Mouse (Mus musculus): ENCODE data around the gene Gabrr1. TPM values are rescaled to one million over a fixed set of nuclear protein-coding genes. Genes with fewer than 3 reads are reported as not detected.

The Gabrr1 gene
- total and polyA plus RNA-seq, 3 experiments: not detected

- Histone ChIP-seq H3K27ac (ENCODE audit: control insufficient read depth, low read depth, low read length) (no peak overlapping the region), H3K4me3 (ENCODE audit: control insufficient read depth in 1 of 2, insufficient read depth in 1 of 2, low read depth in 2 of 2, low read length in 2 of 2) (no peak overlapping the region), H3K79me2 (ENCODE audit: control insufficient read depth, insufficient read depth, low read length, poor library complexity) (no peaks in the 10 kb centered on the region), H3K27me3 (ENCODE audit: control insufficient read depth in 1 of 2, insufficient read depth in 2 of 2, low read length in 2 of 2) (peaks cover 2% of the 10 kb centered on the region in 2 experiments; a peak in 2 of 4 replicates), H3K9me3 (replicated peaks; ENCODE audit: insufficient read depth, low read length) (no peaks in the 10 kb centered on the region), H3K36me3 (ENCODE audit: control insufficient read depth in 1 of 2, insufficient read depth in 2 of 2, low read length in 2 of 2) (no peaks in the 10 kb centered on the region), H3K9ac (ENCODE audit: control insufficient read depth, low read depth, low read length, poor library complexity, severe bottlenecking) (no peak overlapping the region), H3K4me1 (ENCODE audit: control insufficient read depth in 1 of 2, insufficient read depth in 2 of 2, low read length in 2 of 2) (0 out of 4 replicates have a peak, but pooled peaks cover 0 to 3% of the 10 kb centered on the region in 2 experiments)
- DNase-seq (ENCODE audit: low read depth, low spot score): no peak
- TF ChIP-seq E2F4 (IDR thresholded peaks at IDR 0.05; ENCODE audit: borderline replicate concordance, low read depth, low read length) (no peak), UBTF (IDR thresholded peaks at IDR 0.05; ENCODE audit: borderline replicate concordance, insufficient read depth, low read depth, low read length) (no peak), MYB (IDR thresholded peaks at IDR 0.05; ENCODE audit: low read depth, low read length) (no peak), CHD2 (IDR thresholded peaks at IDR 0.05; ENCODE audit: low read length) (no peak), SIN3A (IDR thresholded peaks at IDR 0.05; ENCODE audit: low read length) (no peak), GATA1 (IDR thresholded peaks at IDR 0.05; ENCODE audit: low read depth, low read length) (no peak), BHLHE40 (IDR thresholded peaks at IDR 0.05; ENCODE audit: borderline replicate concordance, low read depth, low read length) (no peak), JUND (IDR thresholded peaks at IDR 0.05; ENCODE audit: low read depth, low read length) (no peak), USF2 (IDR thresholded peaks at IDR 0.05; ENCODE audit: borderline replicate concordance in 1 of 2, insufficient read depth in 1 of 2, low read depth in 1 of 2, low read length in 2 of 2) (no peak)
Measured at GRCm38 (mm10) chr4:33146679-33147291, 14.5 kb downstream of the Gabrr1 start.

- no peaks in the 10 kb centered on the region for H3K79me2 ChIP-seq (ENCODE audit: control insufficient read depth, insufficient read depth, low read length, poor library complexity)
- no peak overlapping the region for H3K9ac ChIP-seq (ENCODE audit: control insufficient read depth, low read depth, low read length, poor library complexity, severe bottlenecking)
- H3K9me3 ChIP-seq (replicated peaks; ENCODE audit: insufficient read depth, low read length): no peaks in the 10 kb centered on the region
- no peak overlapping the region for H3K27ac ChIP-seq (ENCODE audit: control insufficient read depth, low read depth, low read length)
- H3K4me3 ChIP-seq (ENCODE audit: control insufficient read depth in 1 of 2, insufficient read depth in 1 of 2, low read depth in 2 of 2, low read length in 2 of 2): no peak overlapping the region
- peaks cover 0 to 4% of the 10 kb centered on the region in 2 experiments; a peak in 2 of 4 replicates for H3K27me3 ChIP-seq (ENCODE audit: control insufficient read depth in 1 of 2, insufficient read depth in 2 of 2, low read length in 2 of 2)
- DNase-seq (ENCODE audit: low read depth, low spot score): peak; percentile 61
- TF ChIP-seq MYC (IDR thresholded peaks at IDR 0.05; ENCODE audit: low read depth, low read length) (no peak), CTCF (IDR thresholded peaks at IDR 0.05 in 2 of 3, conservative IDR thresholded peaks at IDR 0.05 in 1 of 3; ENCODE audit: control insufficient read depth in 1 of 3, insufficient read depth in 1 of 3, low read depth in 2 of 3, low read length in 3 of 3, poor library complexity in 1 of 3, severe bottlenecking in 1 of 3) (peak; percentile 43 to 62 (median 48)), RAD21 (IDR thresholded peaks at IDR 0.05; ENCODE audit: low read depth, low read length) (peak; percentile 50), JUND (IDR thresholded peaks at IDR 0.05; ENCODE audit: low read depth, low read length) (no peak), TBP (IDR thresholded peaks at IDR 0.05; ENCODE audit: low read depth, low read length) (no peak), SMC3 (IDR thresholded peaks at IDR 0.05; ENCODE audit: low read depth, low read length) (peak; percentile 73), ZC3H11A (IDR thresholded peaks at IDR 0.05; ENCODE audit: low read depth, low read length) (peak; percentile 39), SIN3A (IDR thresholded peaks at IDR 0.05; ENCODE audit: low read length) (no peak)
- 0 out of 4 replicates have a peak, but pooled peaks cover 0 to 3% of the 10 kb centered on the region in 2 experiments for H3K4me1 ChIP-seq (ENCODE audit: control insufficient read depth in 1 of 2, insufficient read depth in 2 of 2, low read length in 2 of 2)
- no peaks in the 10 kb centered on the region for H3K36me3 ChIP-seq (ENCODE audit: control insufficient read depth in 1 of 2, insufficient read depth in 2 of 2, low read length in 2 of 2)
Measured at GRCm38 (mm10) chr4:33147825-33148224, 15.5 kb downstream of the Gabrr1 start.
